Mouse (Mus musculus) adipose tissue, adult 10 weeks (tissue): ENCODE data around the gene Gm11099. TPM values are rescaled to one million over a fixed set of nuclear protein-coding genes. Genes with fewer than 3 reads are reported as not detected.

Experiments used
- polyA plus RNA-seq: library from polyadenylated mRNA; stranded (reverse); fragments of 350-450 nt; fragmentation: Illumina TruSeq; extraction: RNeasy Lipid Tissue Mini Kit (QIAGEN cat#74804); gene quantifications from one replicate; pipeline ENCODE4 v1.2.3, GENCODE M21; 2014; ENCODE audit warnings: low read depth, low replicate concordance

Gm11099 gene
- polyA plus RNA-seq: not detected

GRCm38 (mm10) chr2:58859134-58859533 is at the start of gene Gm11099:
Gm11099 (plus strand) TSS chr2:58859434.

